Mouse (Mus musculus): ENCODE data around the gene Phgr1. TPM values are rescaled to one million over a fixed set of nuclear protein-coding genes. Genes with fewer than 3 reads are reported as not detected.
A peak's percentile ranks its signal among the peaks of the same experiment; 100 is the strongest.

The Phgr1 gene
- polyA plus RNA-seq, 1 experiment from 2014 or later = not detected

GRCm38 (mm10) chr2:118756103-118756502 lies 16.5 kb upstream of the Phgr1 start:
- Histone ChIP-seq H3K4me3 (ENCODE audit: low read depth, low read length) (no peak overlapping the region), H3K9me3 (ENCODE audit: control insufficient read depth, low read length) (no peaks in the 10 kb centered on the region), H3K27me3 (ENCODE audit: control insufficient read depth, insufficient read depth, low read length) (peaks cover 2% of the 10 kb centered on the region; the same call in 1 of the 2 replicates), H3K4me2 (ENCODE audit: low read depth, low read length, severe bottlenecking) (no peak overlapping the region), H3K27ac (ENCODE audit: low read depth, low read length) (no peak overlapping the region), H3K9ac (ENCODE audit: low read length) (no peak overlapping the region), H3K4me1 (replicated peaks; ENCODE audit: control insufficient read depth, insufficient read depth, low read length) (peaks cover 3% of the 10 kb centered on the region; the same call in 1 of the 2 replicates), H3K36me3 (ENCODE audit: control insufficient read depth, insufficient read depth, low read length) (no peaks in the 10 kb centered on the region)
- ATAC-seq (replicated peaks; ENCODE audit: low FRiP score) (no peak), DNase-seq (ENCODE audit: low spot score) (no peak)
- WGBS = 85% methylated on average over 4 of the region's 4 CpGs

DNA sequence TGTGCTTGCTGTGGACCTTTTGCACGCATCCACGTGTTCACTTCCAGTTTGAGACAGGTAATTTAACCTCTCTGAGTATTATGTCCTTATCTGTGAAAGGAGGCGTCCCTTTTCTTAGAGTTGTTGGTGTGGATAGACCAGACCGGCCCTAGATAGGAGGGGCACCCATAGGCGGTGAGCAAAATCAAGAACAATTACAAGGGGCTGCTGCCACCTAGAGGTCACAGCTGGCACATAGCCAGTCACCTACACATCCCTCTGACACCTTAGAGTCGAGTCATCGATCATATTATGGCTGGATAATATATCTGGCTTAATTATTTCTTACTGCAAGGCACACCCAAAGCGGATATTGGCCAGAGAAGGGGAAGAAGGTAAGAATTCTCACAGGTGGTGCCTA lies 12.7 kb upstream of the Phgr1 start:
- WGBS = 8% methylated on average over 8 of the region's 8 CpGs
- Histone ChIP-seq H3K27me3 (ENCODE audit: control insufficient read depth, insufficient read depth, low read length) (peaks cover 7% of the 10 kb centered on the region), H3K36me3 (ENCODE audit: control insufficient read depth, insufficient read depth, low read length) (no peaks in the 10 kb centered on the region), H3K27ac (ENCODE audit: low read depth, low read length) (no peak overlapping the region), H3K9me3 (ENCODE audit: control insufficient read depth, low read length) (no peaks in the 10 kb centered on the region), H3K4me1 (replicated peaks; ENCODE audit: control insufficient read depth, insufficient read depth, low read length) (peaks cover 25% of the 10 kb centered on the region), H3K4me3 (ENCODE audit: low read depth, low read length) (no peak overlapping the region), H3K9ac (ENCODE audit: low read length) (no peak overlapping the region), H3K4me2 (ENCODE audit: low read depth, low read length, severe bottlenecking) (no peak overlapping the region)
- ATAC-seq (replicated peaks; ENCODE audit: low FRiP score) (peak; percentile 31), DNase-seq (ENCODE audit: low spot score) (peak; percentile 80)

DNA sequence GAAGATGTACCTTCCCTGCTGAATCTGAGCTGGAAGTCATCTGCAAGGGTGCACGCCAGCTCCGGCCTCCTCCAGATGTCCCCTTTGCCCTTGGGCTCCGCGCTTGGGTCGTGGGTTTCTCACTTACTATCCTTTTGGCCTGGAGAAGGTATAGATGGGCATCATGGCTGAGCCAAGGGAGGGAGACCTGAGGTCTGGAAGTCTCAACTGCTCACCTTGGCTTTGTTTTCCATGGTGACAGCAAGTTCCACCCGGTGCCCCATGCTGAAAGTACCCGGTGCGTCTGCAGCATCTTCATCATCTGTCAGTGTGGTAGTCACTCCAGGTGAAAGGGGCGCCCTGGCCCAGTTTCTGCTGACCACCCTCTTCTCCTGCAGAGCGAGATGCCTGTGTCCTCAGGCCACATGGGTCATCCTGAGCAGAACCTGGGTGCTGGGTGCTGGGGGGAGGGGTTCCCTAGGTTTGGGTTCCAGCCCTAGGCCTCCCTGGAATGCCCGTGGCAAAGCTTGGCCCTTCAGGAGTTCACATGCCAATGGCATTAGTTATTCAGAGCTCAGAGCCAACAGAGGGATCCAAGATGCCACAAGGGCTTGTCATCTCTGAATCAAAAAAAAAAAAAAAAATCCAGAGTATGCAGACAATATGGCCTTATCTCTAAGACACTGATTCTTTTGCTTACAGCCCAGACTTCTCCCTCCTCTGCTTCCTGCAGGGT lies 12.1 kb upstream of the Phgr1 start:
- 82% methylated on average over 11 of the region's 11 CpGs for WGBS
- Histone ChIP-seq H3K4me3 (ENCODE audit: low read depth, low read length) (no peak overlapping the region), H3K9me3 (ENCODE audit: control insufficient read depth, low read length) (no peaks in the 10 kb centered on the region), H3K27ac (ENCODE audit: low read depth, low read length) (no peak overlapping the region), H3K4me2 (ENCODE audit: low read depth, low read length, severe bottlenecking) (no peak overlapping the region), H3K27me3 (ENCODE audit: control insufficient read depth, insufficient read depth, low read length) (peaks cover 7% of the 10 kb centered on the region), H3K9ac (ENCODE audit: low read length) (no peak overlapping the region), H3K4me1 (replicated peaks; ENCODE audit: control insufficient read depth, insufficient read depth, low read length) (peaks cover 25% of the 10 kb centered on the region), H3K36me3 (ENCODE audit: control insufficient read depth, insufficient read depth, low read length) (no peaks in the 10 kb centered on the region)
- ATAC-seq (replicated peaks; ENCODE audit: low FRiP score) = no peak
- DNase-seq (ENCODE audit: low spot score) = no peak

GRCm38 (mm10) chr2:118761358-118761757 lies 11.2 kb upstream of the Phgr1 start:
- H3K9ac ChIP-seq (ENCODE audit: low read length) = peak overlapping the region; percentile 57; the same call in 1 of the 2 replicates
- 80% methylated on average over 12 of the region's 12 CpGs for WGBS
- DNase-seq (ENCODE audit: low spot score) = no peak
- H3K27me3 ChIP-seq (ENCODE audit: control insufficient read depth, insufficient read depth, low read length) = peaks cover 7% of the 10 kb centered on the region
- H3K4me1 ChIP-seq (replicated peaks; ENCODE audit: control insufficient read depth, insufficient read depth, low read length) = peaks cover 25% of the 10 kb centered on the region
- no peak overlapping the region for H3K4me3 ChIP-seq (ENCODE audit: low read depth, low read length)
- peak overlapping the region; percentile 55; the same call in 1 of the 2 replicates for H3K4me2 ChIP-seq (ENCODE audit: low read depth, low read length, severe bottlenecking)
- no peak for ATAC-seq (replicated peaks; ENCODE audit: low FRiP score)
- no peak overlapping the region for H3K27ac ChIP-seq (ENCODE audit: low read depth, low read length)
- H3K9me3 ChIP-seq (ENCODE audit: control insufficient read depth, low read length) = no peaks in the 10 kb centered on the region
- H3K36me3 ChIP-seq (ENCODE audit: control insufficient read depth, insufficient read depth, low read length) = no peaks in the 10 kb centered on the region

DNA sequence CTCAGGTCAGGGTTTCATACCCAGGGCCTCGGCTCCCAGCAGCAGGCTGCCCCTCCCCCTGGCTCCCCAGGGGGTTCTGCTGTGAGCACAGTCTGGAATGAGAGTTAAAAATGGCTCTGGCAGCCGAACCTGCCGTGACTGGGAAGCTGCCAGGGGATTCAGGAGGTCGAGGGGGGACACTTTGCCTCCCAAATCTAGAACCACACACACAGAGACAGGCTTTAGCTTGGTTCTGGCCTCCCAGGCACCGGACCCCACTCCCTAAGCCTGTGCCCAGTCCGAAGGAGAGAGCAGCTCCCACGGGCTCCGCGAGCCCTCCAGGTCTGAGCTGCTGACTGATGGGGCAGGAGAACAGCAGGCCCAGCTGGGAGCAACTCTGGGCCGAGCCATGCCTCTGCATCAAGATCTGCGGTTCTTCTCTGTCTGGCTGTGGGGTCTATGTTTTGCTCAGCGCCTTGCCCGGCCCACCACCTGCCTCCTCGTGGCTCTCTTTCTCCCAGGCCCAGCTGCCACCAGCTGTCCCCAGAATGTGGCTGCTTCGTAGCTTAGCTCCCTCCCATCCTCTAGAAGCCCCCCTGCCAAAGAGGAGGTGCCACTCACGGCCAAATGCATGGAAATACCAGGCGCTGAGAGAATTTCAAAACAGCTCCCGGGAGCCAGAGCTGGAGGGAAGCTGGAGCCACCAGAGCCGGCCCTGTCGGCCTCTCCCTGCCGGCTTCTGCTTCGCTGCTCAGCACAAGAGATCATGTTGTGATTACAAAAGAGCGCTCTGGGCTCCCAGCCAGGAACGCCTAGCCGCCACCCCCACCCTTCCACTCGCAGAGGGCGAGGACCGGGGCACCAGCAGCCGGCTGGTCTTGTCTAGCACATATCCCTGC lies 10.4 kb upstream of the Phgr1 start, which contains the start of gene Ccdc9b:
Gene Ccdc9b (minus strand): TSS at position 756 of the 878 bp plus-strand sequence.
- H3K9ac ChIP-seq (ENCODE audit: low read length) = peak within 1 kb of the TSS; percentile 57
- peak within 1 kb of the TSS; percentile 5 for H3K4me3 ChIP-seq (ENCODE audit: low read depth, low read length)
- peak; percentile 89 for DNase-seq (ENCODE audit: low spot score)
- peaks cover 25% of the 10 kb centered on the region for H3K4me1 ChIP-seq (replicated peaks; ENCODE audit: control insufficient read depth, insufficient read depth, low read length)
- H3K36me3 ChIP-seq (ENCODE audit: control insufficient read depth, insufficient read depth, low read length) = no peaks in the 10 kb centered on the region
- peaks cover 7% of the 10 kb centered on the region for H3K27me3 ChIP-seq (ENCODE audit: control insufficient read depth, insufficient read depth, low read length)
- no peaks in the 10 kb centered on the region for H3K9me3 ChIP-seq (ENCODE audit: control insufficient read depth, low read length)
- H3K27ac ChIP-seq (ENCODE audit: low read depth, low read length) = peak within 1 kb of the TSS; percentile 71
- 5% methylated on average over 29 of the region's 29 CpGs for WGBS
- ATAC-seq (replicated peaks; ENCODE audit: low FRiP score) = peak; percentile 72
- H3K4me2 ChIP-seq (ENCODE audit: low read depth, low read length, severe bottlenecking) = peak within 1 kb of the TSS; percentile 55

DNA sequence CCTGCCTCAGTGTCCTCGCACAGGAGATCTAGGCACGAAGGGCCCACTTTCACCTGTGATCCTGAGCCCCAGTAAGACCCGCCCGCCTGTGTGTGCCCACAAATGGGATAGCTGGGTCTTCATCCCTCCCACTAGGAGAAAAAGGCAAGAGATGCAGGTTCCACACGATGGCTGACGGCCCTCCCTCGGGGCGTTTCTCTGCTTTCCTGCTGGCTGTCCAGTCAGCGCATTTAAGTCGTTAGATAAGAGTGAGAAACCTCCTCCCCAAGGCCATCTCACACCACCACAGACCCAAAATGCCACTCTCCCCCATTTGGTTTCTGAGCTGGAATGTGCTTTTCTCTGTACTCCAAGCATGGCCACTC lies 9.8 kb upstream of the Phgr1 start:
- no peaks in the 10 kb centered on the region for H3K36me3 ChIP-seq (ENCODE audit: control insufficient read depth, insufficient read depth, low read length)
- H3K9me3 ChIP-seq (ENCODE audit: control insufficient read depth, low read length) = no peaks in the 10 kb centered on the region
- peak overlapping the region; percentile 5 for H3K4me3 ChIP-seq (ENCODE audit: low read depth, low read length)
- H3K9ac ChIP-seq (ENCODE audit: low read length) = peak overlapping the region; percentile 23; the same call in 1 of the 2 replicates
- DNase-seq (ENCODE audit: low spot score) (no peak), ATAC-seq (replicated peaks; ENCODE audit: low FRiP score) (no peak)
- H3K27me3 ChIP-seq (ENCODE audit: control insufficient read depth, insufficient read depth, low read length) = peaks cover 7% of the 10 kb centered on the region
- peak overlapping the region; percentile 71; the same call in 1 of the 2 replicates for H3K27ac ChIP-seq (ENCODE audit: low read depth, low read length)
- WGBS = 12% methylated on average over 10 of the region's 10 CpGs
- H3K4me1 ChIP-seq (replicated peaks; ENCODE audit: control insufficient read depth, insufficient read depth, low read length) = peaks cover 25% of the 10 kb centered on the region
- H3K4me2 ChIP-seq (ENCODE audit: low read depth, low read length, severe bottlenecking) = peak overlapping the region; percentile 55

- peak overlapping the region; percentile 23; the same call in 1 of the 2 replicates for H3K9ac ChIP-seq (ENCODE audit: low read length)
- H3K36me3 ChIP-seq (ENCODE audit: control insufficient read depth, insufficient read depth, low read length) = no peaks in the 10 kb centered on the region
- no peak overlapping the region for H3K27ac ChIP-seq (ENCODE audit: low read depth, low read length)
- H3K27me3 ChIP-seq (ENCODE audit: control insufficient read depth, insufficient read depth, low read length) = peaks cover 7% of the 10 kb centered on the region
- peaks cover 25% of the 10 kb centered on the region for H3K4me1 ChIP-seq (replicated peaks; ENCODE audit: control insufficient read depth, insufficient read depth, low read length)
- no peak overlapping the region for H3K4me2 ChIP-seq (ENCODE audit: low read depth, low read length, severe bottlenecking)
- H3K4me3 ChIP-seq (ENCODE audit: low read depth, low read length) = no peak overlapping the region
- ATAC-seq (replicated peaks; ENCODE audit: low FRiP score) = no peak
- H3K9me3 ChIP-seq (ENCODE audit: control insufficient read depth, low read length) = no peaks in the 10 kb centered on the region
- 76% methylated on average over 7 of the region's 7 CpGs for WGBS
- DNase-seq (ENCODE audit: low spot score) = no peak
These were observed 9.1 kb upstream of the Phgr1 start for GRCm38 (mm10) chr2:118763469-118763868.

DNA sequence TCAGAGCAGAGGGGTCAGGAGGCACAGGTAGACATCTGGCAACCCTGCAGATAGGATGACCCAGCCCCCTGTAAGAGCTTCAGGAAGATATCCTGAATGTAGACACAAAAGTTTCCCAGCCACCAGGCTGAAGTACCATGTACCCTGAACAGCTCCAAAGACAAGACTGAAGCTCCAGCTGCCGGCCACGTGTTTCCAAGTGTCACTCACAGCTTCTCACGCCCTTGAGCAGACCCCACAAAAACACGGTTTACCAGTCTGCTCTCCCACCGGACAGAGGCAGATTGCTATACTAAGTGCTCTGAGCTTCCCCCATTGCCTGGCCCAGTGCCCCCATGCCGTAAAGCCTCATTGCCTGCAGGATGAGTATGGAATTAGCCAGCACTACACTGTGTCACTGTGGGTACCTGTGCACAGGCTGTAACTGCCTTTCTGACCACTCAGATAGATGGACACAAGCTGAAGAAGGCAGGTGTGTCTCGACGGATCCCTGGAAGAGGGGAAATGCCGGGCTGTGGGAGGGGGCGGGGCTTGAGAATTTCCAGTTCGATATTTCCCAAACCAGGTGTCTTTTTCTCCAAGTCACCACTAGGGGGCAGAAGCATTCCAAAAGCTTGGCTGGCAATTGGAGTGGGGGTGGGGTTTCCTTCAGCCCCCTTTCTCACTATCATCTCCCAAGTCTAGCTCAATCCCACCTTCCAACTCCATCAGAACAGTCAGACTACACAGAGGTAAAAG lies 8.3 kb upstream of the Phgr1 start:
- H3K4me2 ChIP-seq (ENCODE audit: low read depth, low read length, severe bottlenecking) = no peak overlapping the region
- ATAC-seq (replicated peaks; ENCODE audit: low FRiP score) = no peak
- 28% methylated on average over 11 of the region's 11 CpGs for WGBS

More for the DNA sequence above, 8.3 kb upstream of the Phgr1 start:
- H3K4me3 ChIP-seq (ENCODE audit: low read depth, low read length) = no peak overlapping the region
- no peak overlapping the region for H3K27ac ChIP-seq (ENCODE audit: low read depth, low read length)
- H3K4me1 ChIP-seq (replicated peaks; ENCODE audit: control insufficient read depth, insufficient read depth, low read length) = peaks cover 25% of the 10 kb centered on the region
- H3K27me3 ChIP-seq (ENCODE audit: control insufficient read depth, insufficient read depth, low read length) = peaks cover 7% of the 10 kb centered on the region
- DNase-seq (ENCODE audit: low spot score) = peak; percentile 74
- no peaks in the 10 kb centered on the region for H3K36me3 ChIP-seq (ENCODE audit: control insufficient read depth, insufficient read depth, low read length)
- no peak overlapping the region for H3K9ac ChIP-seq (ENCODE audit: low read length)
- H3K9me3 ChIP-seq (ENCODE audit: control insufficient read depth, low read length) = no peaks in the 10 kb centered on the region

Measured in forebrain, embryonic 11.5 days (tissue).